Mouse (Mus musculus) kidney, postnatal 36 days (tissue): Measurements from ENCODE around the gene Pon2.

Source experiments
- DNase-seq, 2 experiments: peaks; one replicate each; pipeline ENCODE4 v3.0.0; 2021 to 2022; ENCODE audit warnings: mixed read lengths in 2 of 2

Gene Pon2

GRCm38 (mm10) chr6:5222080-5222479 is 76.2 kb downstream of the Pon2 start:
- no peak for DNase-seq

- DNase-seq: no peak
Observed at GRCm38 (mm10) chr6:5218190-5218589, 80.1 kb downstream of the Pon2 start.
